19 mouse cellular contexts compared by ENCODE assay signal in the genomic region with DNA sequence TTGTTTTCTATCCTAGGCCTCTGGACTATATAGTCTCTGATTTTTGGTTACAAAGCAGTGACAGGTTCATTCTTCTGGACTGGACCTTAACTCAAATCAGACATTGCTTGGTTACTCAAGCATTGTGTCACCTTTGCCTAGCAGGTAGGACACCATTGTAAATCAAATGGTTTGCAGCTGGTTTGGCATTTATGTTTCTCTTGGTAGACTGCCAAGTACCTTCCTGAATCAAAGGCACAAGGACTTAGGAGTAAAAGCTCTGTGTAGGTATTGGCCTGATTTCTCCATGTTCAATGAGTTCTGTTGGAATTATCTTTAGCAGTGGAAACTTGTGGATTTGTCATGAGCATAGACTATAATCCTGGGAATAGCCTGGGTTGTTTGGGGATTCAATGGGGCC.
"Had no signal": no experiment of that assay in that cellular context is flagged by ENCODE, and none has a peak within 500 bp of the region (broad histone marks: within the 10 kb centered on the region; RNA-seq: fewer than 3 reads in every experiment).

No protein-coding gene starts in this region.

- H3K27me3 ChIP-seq: liver, embryonic 15.5 days; lung, embryonic 15.5 days; megakaryocyte, embryonic 14.5 days; neural tube, embryonic 12.5 days; stomach, embryonic 15.5 days had no signal

- H3K4me2 ChIP-seq: liver, embryonic 15.5 days; lung, embryonic 15.5 days; midbrain, embryonic 11.5 days; midbrain, embryonic 13.5 days; midbrain, embryonic 15.5 days; neural tube, embryonic 12.5 days; stomach, embryonic 15.5 days had no signal

- DNase-seq: liver, postnatal 0 days; lung, adult 2 months; lung, postnatal 14 days; lung, postnatal 36 days; right cerebral cortex, postnatal 14 days; thymus, adult 2 months; thymus, postnatal 25 days; thymus, postnatal 4 days had no signal

- H3K27ac ChIP-seq: liver, embryonic 15.5 days; macrophage; midbrain, embryonic 13.5 days; midbrain, embryonic 15.5 days; neural tube, embryonic 12.5 days; stomach, embryonic 15.5 days; stomach, postnatal 0 days had no signal

- H3K9ac ChIP-seq: liver, embryonic 15.5 days; liver, postnatal 0 days; lung, embryonic 15.5 days; midbrain, embryonic 13.5 days; midbrain, embryonic 15.5 days; neural tube, embryonic 12.5 days; stomach, embryonic 15.5 days had no signal

- H3K4me3 ChIP-seq: liver, embryonic 15.5 days; lung, embryonic 15.5 days; megakaryocyte, embryonic 14.5 days; midbrain, embryonic 13.5 days; midbrain, embryonic 15.5 days; neural tube, embryonic 12.5 days; stomach, embryonic 15.5 days had no signal

- H3K36me3 ChIP-seq: liver, embryonic 15.5 days; lung, embryonic 15.5 days; midbrain, embryonic 13.5 days; midbrain, embryonic 15.5 days; neural tube, embryonic 12.5 days; stomach, embryonic 15.5 days had no signal

- H3K9me3 ChIP-seq: liver, embryonic 15.5 days; lung, embryonic 15.5 days; midbrain, embryonic 15.5 days; neural tube, embryonic 12.5 days; stomach, embryonic 15.5 days had no signal

- H3K4me1 ChIP-seq: liver, embryonic 15.5 days; lung, embryonic 15.5 days; megakaryocyte, embryonic 14.5 days; midbrain, embryonic 15.5 days; neural tube, embryonic 12.5 days; stomach, embryonic 15.5 days had no signal

- ATAC-seq: liver, postnatal 0 days; lung, postnatal 0 days; midbrain, embryonic 13.5 days; midbrain, embryonic 15.5 days had no signal
